ENCODE assay signal across 19 mouse cellular contexts in genomic region chr13:97876031-97876430, GRCm38 (mm10).
DNase-seq lines count a peak whose midpoint lies in the region; ATAC-seq lines count a peak whose summit lies in the region.
"Had no signal": no experiment of that assay in that cellular context is flagged by ENCODE, and none has a peak within 500 bp of the region (broad histone marks: within the 10 kb centered on the region; RNA-seq: fewer than 3 reads in every experiment).

No protein-coding gene starts in this region.

- H3K4me3 ChIP-seq in kidney, embryonic 16.5 days (ENCODE audit: low read length): no peak overlapping the region
- H3K4me3 ChIP-seq: embryonic facial prominence, embryonic 13.5 days; forebrain, embryonic 12.5 days; heart, embryonic 15.5 days; hindbrain, embryonic 10.5 days had no signal

- peak overlapping the region; percentile 59; the same call in 1 of the 2 replicates for H3K27ac ChIP-seq in kidney, embryonic 16.5 days (ENCODE audit: low read length)
- H3K27ac ChIP-seq: embryonic facial prominence, embryonic 13.5 days; forebrain, embryonic 12.5 days; heart, embryonic 15.5 days; hindbrain, embryonic 10.5 days; hindbrain, embryonic 14.5 days had no signal

- H3K27me3 ChIP-seq in kidney, embryonic 16.5 days (ENCODE audit: insufficient read depth, low read length): no peaks in the 10 kb centered on the region
- H3K27me3 ChIP-seq: embryonic facial prominence, embryonic 13.5 days; forebrain, embryonic 12.5 days; heart, embryonic 15.5 days had no signal

- intact Hi-C loops in gastrocnemius, postnatal 36 days (cut with DNase I): no loop called here

- WGBS in kidney, embryonic 16.5 days: 59% methylated on average over 6 of the region's 6 CpGs

- no peak overlapping the region for H3K4me2 ChIP-seq in kidney, embryonic 16.5 days (replicated peaks; ENCODE audit: low read depth, low read length)
- H3K4me2 ChIP-seq: embryonic facial prominence, embryonic 13.5 days; forebrain, embryonic 12.5 days; heart, embryonic 15.5 days; hindbrain, embryonic 14.5 days had no signal

- no peaks in the 10 kb centered on the region for H3K9me3 ChIP-seq in kidney, embryonic 16.5 days (ENCODE audit: low read length)
- H3K9me3 ChIP-seq: embryonic facial prominence, embryonic 13.5 days; forebrain, embryonic 12.5 days; heart, embryonic 15.5 days; hindbrain, embryonic 10.5 days had no signal

- peaks cover 26% of the 10 kb centered on the region for H3K4me1 ChIP-seq in kidney, embryonic 16.5 days (ENCODE audit: insufficient read depth, low read length)
- H3K4me1 ChIP-seq: forebrain, embryonic 12.5 days; heart, embryonic 15.5 days had no signal

- DNase-seq in kidney, adult 11 months: peak; percentile 45
- peak; percentile 21 to 59 for DNase-seq in kidney, adult 8-10 months
- DNase-seq in kidney, postnatal 36 days: peak; percentile 24 to 34
- no peak for DNase-seq in gastrocnemius, postnatal 36 days
- no peak for DNase-seq in testis, postnatal 14 days (ENCODE audit: low spot score)
- DNase-seq: adrenal gland, postnatal 14 days; cerebellum, adult 11-12 months; cerebellum, adult 9-10 months; cerebellum, postnatal 25 days; gastrocnemius, postnatal 10 days; heart, postnatal 14 days had no signal

- no peaks in the 10 kb centered on the region for H3K36me3 ChIP-seq in kidney, embryonic 16.5 days (ENCODE audit: insufficient read depth, low read length)
- H3K36me3 ChIP-seq: embryonic facial prominence, embryonic 13.5 days; forebrain, embryonic 12.5 days; heart, embryonic 15.5 days; hindbrain, embryonic 10.5 days had no signal

- peak; percentile 75 for ATAC-seq in kidney, embryonic 16.5 days (ENCODE audit: low FRiP score, low TSS enrichment)
- no peak for ATAC-seq in activated CD4-positive, CD25-positive, alpha-beta regulatory T cell, adult 4 months
- ATAC-seq: forebrain, embryonic 16.5 days had no signal

- no peak overlapping the region for H3K9ac ChIP-seq in kidney, embryonic 16.5 days (replicated peaks; ENCODE audit: low read length)
- H3K9ac ChIP-seq: embryonic facial prominence, embryonic 13.5 days; forebrain, embryonic 12.5 days; heart, embryonic 15.5 days; hindbrain, embryonic 14.5 days had no signal

Comparison
In these comparisons a context has a peak if more than half of its experiments do, and no peak if none do; other contexts are left out.
1. DNase-seq: peak in kidney, adult 11 months (single experiment), kidney, adult 8-10 months (2 of 2) and kidney, postnatal 36 days (2 of 2); none in gastrocnemius, postnatal 36 days (0 of 2) and testis, postnatal 14 days (single experiment).